Mouse (Mus musculus) small intestine, adult 10 weeks (tissue): ENCODE results near the gene Btbd35f8. TPM values are rescaled to one million over a fixed set of nuclear protein-coding genes. Genes with fewer than 3 reads are reported as not detected.

ENCODE experiments used
- polyA plus RNA-seq: library from polyadenylated mRNA; stranded (reverse); fragments of 350-450 nt; fragmentation: Illumina TruSeq; extraction: RNeasy Lipid Tissue Mini Kit (QIAGEN cat#74804); gene quantifications from one replicate; pipeline ENCODE4 v1.2.3, GENCODE M21; 2014; ENCODE audit warnings: low replicate concordance

The Btbd35f8 gene
- not detected for polyA plus RNA-seq

GRCm38 (mm10) chrX:34450224-34450623, at the start of gene Btbd35f8:
Gene Btbd35f8, plus strand, starts transcription at chrX:34450524.

Other genes with a start within 250 kb of the Btbd35f8 start
- gene Spin2g, start 211.8 kb upstream of the Btbd35f8 start, polyA plus RNA-seq: not detected